Mouse (Mus musculus) spleen, postnatal 4 days (tissue): ENCODE data around the gene Msi1.

Source experiments
- DNase-seq, 2 experiments: peaks; one replicate each; pipeline ENCODE4 v3.0.0; 2022; ENCODE audit warnings: low spot score in 2 of 2

Msi1 gene

DNA sequence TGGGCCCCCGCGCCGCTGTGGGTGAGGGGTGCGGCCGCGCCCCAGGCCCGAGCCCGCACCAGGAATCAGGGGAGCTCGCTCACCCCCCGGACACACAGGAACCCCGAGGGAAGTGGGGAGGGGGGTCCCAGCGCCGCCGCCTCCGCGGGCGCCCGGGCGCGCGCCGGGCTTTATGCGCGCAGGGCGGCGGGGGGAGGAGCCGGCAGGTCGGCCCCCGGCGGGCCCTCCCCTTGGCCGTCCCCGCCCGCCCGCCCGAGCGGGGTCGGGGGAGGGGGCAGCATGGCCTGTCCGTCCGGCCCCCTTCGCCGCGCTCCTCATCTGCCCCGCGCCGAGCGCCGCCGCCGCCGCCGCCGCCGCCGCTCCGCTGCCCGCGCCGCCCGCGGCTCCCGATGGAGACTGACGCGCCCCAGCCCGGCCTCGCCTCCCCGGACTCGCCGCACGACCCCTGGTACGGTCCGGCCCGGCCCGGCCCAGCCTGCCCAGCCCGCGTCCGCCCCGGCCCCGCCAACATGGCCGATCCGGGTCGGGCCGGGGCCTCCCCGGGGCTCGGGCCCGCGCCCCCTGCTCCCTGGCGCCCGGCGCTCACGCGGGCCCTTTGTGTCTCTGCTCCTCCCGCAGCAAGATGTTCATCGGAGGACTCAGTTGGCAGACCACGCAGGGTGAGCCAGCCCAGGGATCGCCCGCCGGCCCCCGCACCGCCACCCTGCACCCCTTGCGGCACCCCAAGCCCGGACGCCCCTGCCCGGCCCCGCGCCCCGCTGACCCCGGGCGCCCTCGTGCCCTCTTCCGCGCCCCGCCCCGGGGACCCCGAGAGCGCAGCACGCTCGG, at the start of gene Msi1:
Gene Msi1 (plus strand): TSS at position 241 of the 828 bp plus-strand sequence.
- DNase-seq = no peak

DNA sequence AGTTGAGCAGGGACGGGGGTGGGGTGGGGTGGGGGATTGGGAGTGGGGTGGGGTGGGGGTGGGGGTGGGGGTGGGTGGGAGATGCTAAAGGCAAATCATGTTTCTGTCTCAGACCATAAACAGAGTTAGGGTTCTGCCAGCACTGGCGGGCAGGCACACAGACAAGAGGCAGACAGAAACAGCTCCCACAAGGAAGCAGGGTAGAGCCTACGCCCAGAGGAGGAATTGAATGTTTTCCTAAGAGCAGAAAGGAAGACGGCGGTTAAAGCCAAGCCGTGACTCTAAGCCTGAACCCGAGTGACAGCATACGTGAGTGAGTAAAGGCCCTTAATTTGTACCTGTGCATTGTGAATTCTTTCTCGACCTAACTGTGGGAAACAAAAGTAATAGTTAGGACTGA, 37.5 kb upstream of the Msi1 start:
- DNase-seq = no peak

DNA sequence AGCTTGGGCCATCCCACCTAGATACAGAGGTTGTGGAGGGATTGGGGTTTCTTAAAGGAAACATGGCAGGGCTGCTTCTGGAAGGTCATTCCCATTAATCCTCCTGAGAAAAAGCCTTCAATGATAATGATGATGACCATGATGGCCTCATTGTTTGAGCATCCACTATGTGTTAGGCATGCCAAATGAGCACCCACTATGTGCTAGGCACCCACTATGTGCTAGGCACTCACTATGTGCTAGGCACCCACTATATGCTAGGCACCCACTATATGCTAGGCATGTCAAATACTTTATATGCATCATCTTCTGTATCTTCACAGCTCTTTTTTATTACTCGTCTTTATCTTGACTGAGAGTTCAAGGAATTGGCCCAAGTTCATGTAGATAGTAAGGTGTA, 36.4 kb upstream of the Msi1 start:
- DNase-seq = no peak

DNA sequence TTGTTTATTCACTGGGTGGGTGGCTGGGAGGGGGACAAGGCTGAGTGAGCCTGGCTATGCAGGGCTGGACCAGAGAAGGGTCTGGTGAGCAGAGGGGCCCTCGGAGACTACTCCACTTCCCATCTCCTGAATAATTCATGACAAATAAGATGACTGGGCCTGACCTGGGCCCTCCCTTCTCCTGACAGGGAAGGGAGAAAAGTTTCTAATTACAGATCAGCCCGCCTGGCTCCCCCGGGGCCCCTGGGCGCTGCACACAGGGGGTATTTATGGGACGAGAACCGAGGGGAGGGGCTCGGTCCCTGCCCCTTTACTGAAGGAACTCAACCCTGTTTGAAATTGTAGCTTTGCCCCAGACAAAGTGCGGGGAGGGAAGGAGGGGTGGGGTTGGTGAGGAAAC, 35.2 kb upstream of the Msi1 start:
- no peak for DNase-seq

DNA sequence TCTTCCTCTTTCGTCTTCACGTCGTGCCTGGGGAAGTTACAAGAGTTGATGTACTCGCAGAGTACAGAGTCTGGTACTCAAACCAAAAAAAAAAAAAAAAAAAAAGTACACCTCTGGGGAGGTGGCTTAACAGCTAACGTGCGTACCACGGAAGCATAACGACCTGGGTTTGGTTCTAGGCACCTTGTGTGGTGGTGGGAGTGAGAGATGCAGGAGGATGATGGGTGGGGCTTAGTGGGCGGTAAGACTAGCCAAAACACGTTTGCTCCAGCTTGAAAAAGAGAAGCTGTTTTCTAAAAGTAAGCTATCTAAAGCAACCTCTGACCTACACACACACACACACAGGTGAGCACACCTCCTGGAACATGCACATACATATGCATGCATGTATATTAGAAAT, 34.6 kb upstream of the Msi1 start:
- DNase-seq = no peak

DNA sequence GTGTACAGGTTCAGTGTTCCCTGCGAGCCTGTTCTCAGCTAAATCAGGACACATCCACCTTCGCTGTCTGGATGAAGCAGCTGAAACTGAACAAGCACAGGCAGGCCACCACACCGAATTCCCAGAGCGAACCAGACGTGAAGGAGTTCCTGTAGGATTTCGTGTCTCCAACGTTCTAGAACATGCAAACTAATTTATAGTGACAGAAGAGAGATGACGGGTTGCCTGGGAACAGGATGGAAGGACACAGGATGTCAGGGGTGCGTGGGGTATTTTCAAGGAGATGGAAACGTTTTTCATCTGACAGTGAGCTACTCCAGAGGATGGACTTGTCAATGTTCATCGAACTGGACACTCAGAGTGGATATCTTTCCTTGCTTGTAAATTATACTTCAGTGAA, 32.7 kb upstream of the Msi1 start:
- no peak for DNase-seq

DNA sequence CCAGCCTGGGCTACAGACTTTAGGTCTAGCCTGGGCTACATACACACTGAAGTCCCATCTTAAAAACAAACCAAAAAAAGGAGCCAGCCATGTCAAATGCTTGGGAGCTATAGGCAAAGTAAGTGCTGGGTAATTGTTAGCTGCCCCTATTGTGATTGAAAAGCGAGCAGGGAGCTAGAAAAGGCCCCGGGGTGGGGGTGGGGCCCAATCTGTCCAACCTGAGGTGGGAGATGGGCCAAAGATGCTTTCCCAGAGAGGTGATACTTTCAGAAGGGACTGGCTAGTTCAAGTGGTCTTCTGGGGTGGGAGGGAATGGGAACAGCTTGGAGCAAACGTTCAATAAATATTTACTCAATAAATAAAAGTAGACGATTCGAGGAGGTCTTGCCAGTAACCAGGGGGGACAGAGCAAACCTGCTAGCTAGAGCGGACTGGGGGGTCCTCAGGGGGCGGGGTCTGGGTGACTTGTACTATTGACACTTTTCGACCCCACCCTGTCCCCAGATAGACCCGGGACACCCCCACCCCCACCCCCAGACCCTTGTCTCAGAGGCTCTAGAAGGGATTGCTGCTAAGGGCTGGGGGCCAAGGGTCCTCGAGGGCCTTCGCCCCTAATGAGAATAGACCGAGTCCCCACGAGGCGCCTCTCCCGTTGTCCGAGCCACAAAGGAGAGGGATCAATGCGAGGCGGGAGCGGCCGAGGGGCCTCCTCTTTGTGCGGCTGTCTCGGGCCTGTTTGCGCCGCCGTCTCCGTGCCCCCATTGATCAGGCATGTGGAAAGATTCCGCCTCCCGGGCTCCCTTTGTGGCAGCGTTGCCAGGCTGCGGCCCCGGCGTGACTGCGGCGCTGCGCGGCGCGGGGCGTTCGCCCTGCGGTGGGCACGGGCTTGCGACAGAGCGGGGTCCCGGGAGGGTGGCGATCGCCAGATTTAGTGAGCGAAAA, 31.3 kb upstream of the Msi1 start:
- no peak for DNase-seq

DNA sequence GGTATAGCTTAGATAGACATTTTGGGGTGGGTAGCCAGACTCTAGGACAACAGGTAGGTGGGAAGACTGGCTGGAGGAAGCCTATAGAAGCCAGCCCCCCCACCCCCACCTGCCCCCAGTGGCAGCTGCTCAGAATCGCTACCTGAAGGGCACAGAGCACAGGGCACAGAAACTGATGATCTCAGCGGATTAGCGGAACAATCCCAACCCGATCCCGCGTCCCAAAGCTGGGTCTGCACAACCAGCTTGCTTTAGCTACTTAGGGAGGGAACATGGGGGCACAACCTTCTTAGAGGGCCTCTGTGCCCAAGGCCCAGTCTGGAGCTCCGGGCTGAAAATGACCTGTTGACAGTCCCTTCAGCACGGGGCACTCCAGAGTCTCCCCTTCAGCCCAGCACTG, 27.3 kb upstream of the Msi1 start:
- DNase-seq = no peak

DNA sequence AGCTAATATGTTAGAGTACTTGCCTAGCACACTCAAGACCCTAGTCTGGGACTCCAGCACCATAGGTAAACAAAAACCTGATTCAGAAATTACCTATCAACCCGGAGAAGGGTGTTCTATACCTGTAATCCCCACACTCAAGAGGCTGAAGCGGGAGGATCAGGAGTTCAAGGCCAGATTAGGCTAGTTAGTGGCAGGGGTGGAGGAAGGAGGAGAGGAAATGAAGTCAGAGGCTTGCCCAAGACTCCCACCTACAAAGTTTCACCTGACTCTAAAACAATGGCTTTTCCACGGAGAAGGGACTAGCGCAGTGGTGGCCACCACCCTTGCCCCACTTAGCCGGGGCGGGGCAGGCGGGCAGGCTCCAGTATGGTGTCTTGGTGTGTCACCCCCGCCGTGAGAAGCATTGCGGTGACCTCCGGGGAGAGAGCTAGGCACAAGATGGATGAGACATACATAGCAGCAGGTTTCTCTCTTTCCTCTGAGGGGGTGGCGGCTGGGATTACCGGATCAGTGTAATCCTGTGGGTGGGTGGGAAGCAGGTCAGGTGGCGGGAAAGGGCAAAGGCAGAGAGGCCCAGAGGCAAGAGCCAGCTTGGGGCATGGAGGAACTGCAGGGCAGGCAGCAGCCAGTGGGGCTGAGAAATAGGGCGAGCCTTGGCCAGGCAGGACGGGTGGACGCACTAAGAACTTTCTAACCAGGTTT, 25.8 kb upstream of the Msi1 start:
- DNase-seq = no peak

DNA sequence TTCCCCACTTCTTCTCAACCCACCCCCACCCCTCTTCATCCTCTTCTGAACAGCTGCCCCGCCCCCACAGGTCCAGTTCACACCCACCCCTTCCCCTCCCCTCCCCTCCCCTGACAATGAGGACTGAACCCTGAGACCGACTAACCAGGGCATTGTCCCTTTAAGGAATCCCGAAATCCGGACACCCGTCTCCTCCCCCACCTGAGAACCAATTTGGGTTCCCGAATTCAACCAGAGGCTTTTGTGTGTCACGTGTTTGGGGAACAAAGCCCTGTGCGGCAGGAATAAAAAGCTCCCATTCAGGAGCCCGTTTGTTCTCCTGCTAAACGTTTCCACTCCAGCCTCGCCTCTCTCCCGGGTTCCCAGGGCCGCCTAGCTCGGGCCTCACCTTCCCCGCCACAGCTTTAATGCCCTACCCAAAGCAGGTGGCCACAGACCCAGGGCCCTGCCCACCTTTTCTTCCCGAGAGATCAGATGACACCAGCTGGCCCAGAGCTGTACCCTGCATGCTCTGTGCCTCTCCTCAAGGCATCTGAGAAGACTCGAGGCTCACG, 25.1 kb upstream of the Msi1 start:
- no peak for DNase-seq

DNA sequence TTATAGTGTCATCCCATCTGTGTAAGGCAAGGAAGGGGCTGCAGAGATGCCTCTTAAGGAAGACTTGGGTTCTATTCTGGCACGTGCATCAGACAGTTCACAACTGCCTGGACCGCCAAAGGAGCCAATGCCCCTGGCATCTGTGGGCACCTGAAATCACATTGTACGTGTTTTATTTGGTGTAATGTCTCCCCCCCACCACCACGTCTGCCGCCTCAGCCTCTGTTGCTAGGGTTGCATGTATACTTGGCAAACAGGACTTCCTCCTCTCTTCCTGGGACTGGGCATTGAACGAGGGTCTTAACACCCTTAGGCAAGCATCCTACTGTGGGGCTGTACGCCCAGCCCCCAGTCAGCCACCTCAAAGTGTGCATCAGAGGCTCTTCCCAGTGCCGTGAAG, 24.2 kb upstream of the Msi1 start:
- no peak for DNase-seq

DNA sequence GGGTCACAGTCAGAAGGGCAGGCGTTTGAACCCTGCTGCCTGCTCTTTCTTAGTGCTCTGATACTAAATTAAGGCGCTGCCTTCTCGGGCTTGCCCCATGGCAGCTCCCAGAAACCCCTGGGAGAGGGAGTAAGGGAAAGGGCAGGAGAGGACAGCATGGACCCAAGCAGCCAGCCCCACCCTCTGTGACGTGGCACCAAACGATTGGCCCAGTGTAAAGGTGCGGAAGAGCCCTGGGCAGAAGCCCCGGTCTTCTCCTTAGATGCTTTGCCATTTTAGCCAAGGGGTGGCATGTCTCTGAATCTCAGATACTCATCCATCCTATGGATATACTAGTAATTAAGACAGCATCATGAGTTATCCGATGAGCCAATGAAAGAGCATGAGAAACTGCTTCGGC, 21.3 kb upstream of the Msi1 start:
- no peak for DNase-seq

DNA sequence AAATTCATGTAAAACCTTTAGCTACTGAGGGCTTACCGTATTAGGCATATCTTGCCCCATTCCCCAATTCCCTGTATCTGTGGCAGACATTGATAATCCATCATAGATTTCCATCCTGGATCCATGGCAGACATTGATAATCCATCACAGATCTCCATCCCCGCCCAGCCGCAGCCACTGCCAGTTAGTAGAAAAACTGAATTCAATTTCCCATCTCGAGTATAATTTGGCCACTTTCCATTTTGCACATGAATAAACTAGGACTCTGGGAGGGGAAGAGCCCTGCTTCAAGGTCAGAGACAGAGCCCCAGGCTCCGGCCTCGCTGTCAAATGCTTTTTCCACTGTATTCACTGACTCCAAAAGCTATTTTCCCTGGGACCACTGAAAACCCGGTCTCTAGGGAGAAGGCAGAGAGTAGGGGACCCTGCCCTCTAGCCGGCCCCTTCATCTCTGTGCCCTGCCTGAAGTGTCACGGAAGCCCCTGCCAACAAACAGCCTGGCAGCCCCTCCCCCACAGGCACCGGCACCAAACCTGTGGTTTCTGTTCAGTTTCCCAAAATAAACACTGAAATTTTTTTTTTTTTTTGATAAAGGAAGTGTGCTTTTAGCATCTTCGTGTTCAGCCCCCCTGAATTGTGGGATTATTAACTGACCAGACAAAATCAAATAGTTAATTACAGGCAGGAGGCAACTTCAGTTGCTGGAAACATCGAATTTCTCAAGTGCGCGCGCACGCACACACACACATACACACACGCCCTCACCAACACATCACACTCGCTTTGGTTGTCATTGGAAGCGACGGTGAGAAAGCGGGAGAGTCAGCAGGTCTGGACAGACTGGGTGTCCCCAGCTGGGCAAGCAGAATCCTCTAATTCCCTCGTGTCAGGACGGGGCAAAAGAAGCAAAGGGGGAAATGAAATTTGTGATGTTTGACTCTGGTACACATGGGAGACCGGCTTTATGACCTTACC, 14.0 kb upstream of the Msi1 start:
- no peak for DNase-seq

DNA sequence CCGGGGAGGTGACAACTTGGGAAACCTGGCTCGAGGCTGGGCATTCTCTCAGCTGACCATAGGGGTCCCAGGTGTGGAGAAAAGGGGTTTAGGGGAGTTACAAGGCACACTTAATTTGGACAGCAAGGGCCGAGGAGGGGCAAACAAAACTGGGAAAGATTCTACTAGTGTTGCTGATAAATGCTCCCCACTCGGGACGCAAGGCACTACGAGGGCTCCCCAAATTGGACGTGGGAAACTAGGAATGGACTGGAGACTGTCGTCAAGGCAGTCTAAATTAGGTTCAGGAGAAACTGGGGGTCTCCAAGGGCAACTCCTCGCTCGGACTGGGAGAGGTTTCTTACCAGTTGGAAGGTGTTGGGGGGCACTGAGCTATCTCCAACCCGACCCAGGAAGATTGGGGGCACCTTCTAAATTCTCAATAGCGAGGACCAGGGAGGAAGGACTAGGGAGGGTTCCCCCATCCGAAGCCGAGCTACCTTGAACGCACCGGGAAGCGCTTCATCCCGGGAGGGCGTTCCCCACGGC, 504 bp upstream of the Msi1 start:
- DNase-seq = no peak

DNA sequence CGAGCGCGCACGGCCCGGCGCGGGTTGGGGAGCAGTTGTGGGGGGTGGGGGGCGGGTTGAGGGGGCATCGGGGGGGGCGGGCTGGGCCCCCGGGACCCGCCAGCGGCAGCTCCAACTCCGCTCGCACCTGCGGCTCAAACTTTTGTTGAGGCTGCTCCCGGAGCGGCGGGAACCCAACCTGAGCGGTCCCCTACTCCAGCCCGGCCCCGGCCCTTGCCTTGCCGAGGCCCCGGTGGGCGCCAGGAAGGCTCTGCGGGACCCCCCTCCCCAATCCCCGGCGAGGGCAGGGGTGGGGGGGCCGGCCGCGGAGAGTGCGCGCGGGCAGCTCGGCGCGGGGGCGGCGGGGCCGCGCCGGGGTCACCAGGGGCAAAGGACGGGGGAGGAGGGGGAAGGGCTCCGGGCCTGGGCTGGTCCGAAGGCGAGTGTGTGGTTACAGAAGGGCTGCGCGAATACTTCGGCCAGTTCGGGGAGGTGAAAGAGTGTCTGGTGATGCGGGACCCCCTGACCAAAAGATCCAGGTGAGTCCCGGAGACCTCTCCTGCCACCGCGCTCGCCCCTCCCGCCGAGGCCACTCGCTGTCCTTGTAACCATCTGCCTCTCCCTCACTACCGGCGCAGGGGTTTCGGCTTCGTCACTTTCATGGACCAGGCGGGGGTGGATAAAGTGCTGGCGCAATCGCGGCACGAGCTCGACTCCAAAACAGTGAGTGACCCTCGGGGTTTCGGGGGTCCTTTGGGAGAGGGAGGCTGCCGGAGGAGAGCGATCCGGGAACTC, 975 bp downstream of the Msi1 start:
- no peak for DNase-seq

DNA sequence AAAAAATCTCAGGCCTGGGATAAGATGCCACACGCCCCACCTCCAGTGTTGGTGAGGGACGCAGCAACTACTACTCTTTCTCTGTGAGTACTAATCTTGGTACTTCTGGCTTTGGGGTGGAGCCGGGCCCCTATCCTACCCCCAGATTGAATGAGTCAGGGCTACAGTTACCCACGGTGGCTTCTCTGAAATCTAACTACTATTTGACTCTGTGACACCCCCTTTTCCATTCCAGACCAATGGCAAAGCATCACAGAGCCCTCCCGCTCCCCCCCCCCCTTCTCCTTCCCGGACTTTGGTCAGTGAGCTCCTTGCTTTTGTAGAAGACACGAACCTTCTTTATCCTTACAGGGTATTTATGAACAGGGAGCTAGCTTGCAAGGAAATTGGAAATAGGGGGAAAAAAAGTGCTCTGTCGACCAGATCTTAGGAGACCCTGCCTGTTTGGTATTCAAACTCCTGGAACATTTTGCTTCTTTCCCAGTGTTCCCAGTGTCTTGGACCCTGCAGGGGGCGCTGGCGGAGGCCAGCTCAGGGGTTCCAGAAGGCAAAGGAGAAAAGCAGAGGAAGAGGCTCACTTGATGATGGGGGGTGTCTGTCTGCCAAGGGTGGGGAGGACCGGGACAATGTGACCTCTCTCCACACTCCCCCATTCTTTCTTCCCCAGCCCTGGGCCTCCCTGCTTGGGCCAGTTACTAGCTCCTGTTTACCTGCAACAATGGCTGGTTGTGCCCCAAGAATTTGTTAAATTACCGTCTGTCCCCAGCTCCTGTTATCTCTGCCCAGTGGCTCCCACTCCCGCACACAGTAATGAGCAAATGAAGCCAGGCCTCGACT, 1.9 kb downstream of the Msi1 start:
- no peak for DNase-seq

DNA sequence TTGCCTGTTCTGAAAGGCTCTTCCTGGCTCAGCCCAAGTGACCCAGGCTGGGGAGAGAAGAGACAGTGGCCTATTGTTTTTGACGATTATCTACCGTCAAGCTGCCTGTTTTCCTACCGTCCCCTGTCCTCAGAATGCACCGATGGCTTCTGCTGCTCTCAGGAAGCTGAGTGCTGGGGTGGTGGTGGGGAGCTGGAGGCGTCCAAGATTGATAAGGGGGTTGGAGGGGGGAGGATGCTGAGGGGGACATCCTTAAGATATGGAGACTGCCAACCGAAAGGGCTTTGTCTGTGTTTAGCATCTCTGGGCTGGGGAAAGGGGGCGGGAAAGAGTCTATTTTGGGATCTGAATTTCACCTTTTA, 2.5 kb downstream of the Msi1 start:
- no peak for DNase-seq

DNA sequence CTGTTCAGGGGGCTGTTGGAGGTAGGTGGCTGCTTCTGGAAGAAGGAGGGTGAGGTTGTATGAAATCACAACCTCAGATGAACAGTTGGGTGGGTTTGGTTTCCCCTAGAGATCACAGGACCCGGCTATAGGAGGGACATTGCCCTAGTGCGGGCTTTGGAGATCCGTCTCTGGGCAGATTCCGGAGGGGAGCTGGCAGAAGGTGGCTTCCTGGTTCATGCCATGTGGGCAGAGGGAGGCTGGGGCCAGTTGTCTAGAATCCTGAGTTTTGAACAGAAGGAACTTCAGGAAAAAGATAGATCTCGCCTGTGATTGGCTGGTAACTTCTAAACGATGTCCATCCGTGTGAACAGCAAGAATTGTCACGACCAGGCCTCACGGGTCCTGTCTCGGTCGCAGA, 3.0 kb downstream of the Msi1 start:
- DNase-seq = no peak

DNA sequence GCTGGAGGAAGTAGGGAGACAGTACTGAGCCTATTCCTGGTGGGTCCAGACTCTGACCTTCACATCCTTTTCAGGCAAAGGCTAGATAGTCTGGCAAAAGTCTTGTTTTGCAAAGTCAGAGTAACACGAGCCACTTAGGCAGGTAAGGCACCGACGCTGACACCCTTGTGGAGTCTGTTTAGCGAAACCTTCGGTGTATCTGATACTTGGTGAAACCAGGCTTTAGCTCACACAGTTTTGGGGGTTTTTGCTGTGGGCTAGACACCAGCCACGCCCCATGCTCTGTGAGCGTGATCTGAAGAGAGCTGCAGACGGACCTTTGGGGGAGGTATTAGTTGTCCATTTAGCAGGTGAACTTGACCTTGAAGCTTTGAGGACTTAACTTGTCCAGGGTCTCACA, 3.8 kb downstream of the Msi1 start:
- no peak for DNase-seq
